Mouse (Mus musculus): ENCODE measurements around the gene Smyd4.

- TF ChIP-seq CTCF (IDR thresholded peaks at IDR 0.05; ENCODE audit: borderline replicate concordance, insufficient read depth, low read length) (no peak), POLR2A (IDR thresholded peaks at IDR 0.05; ENCODE audit: low read depth, low read length) (no peak)
Observed at GRCm38 (mm10) chr11:75415994-75416393, 67.8 kb downstream of the Smyd4 start.
